Mouse (Mus musculus) G1E (cell line): Measurements from ENCODE around the gene Erp29. TPM values are rescaled to one million over a fixed set of nuclear protein-coding genes. Genes with fewer than 3 reads are reported as not detected.

Experiments used
- ATAC-seq: 2 replicates; pipeline ENCODE4 v1.8.0; 2016; ENCODE audit warnings: mild to moderate bottlenecking; ENCODE audit not compliant: insufficient number of reproducible peaks, poor library complexity, low FRiP score, severe bottlenecking; ENCODE audit errors: extremely low read depth
- DNase-seq: peaks from one replicate; pipeline ENCODE4 v3.0.0; 2012; ENCODE audit warnings: low spot score
- H3K27me3 ChIP-seq: 2 replicates; pipeline ENCODE4 v1.6.1; 2012; ENCODE audit warnings: mild to moderate bottlenecking, low read length, inconsistent platforms; ENCODE audit not compliant: insufficient read depth
- H3K36me3 ChIP-seq: replicated peaks from 2 replicates; pipeline ENCODE3; 2012; ENCODE audit warnings: mild to moderate bottlenecking, inconsistent platforms
- H3K4me1 ChIP-seq: 2 replicates; pipeline ENCODE4 v1.6.1; 2012; ENCODE audit warnings: low read depth, low read length, inconsistent platforms, mixed read lengths; ENCODE audit not compliant: insufficient read depth
- H3K4me3 ChIP-seq: 2 replicates; pipeline ENCODE4 v1.5.1; 2012; ENCODE audit warnings: low read depth, mild to moderate bottlenecking, inconsistent platforms, low read length, moderate library complexity, mixed read lengths
- H3K9me3 ChIP-seq: replicated peaks from 2 replicates; pipeline ENCODE4 v1.6.1; 2012; ENCODE audit warnings: inconsistent platforms
- CTCF ChIP-seq: IDR thresholded peaks from 2 replicates; pipeline ENCODE4 v1.5.1; 2012; ENCODE audit warnings: low read depth, low read length, inconsistent platforms, mixed read lengths
- GATA1 ChIP-seq: IDR thresholded peaks from 2 replicates; pipeline ENCODE4 v1.6.1; 2012; ENCODE audit warnings: borderline replicate concordance, low read length, inconsistent platforms, mixed read lengths
- GATA2 ChIP-seq: IDR thresholded peaks from 2 replicates; pipeline ENCODE4 v1.6.1; 2012; ENCODE audit warnings: low read depth, low read length, inconsistent platforms, borderline replicate concordance
- POLR2AphosphoS5 ChIP-seq: IDR thresholded peaks from 2 replicates; pipeline ENCODE4 v1.6.1; 2012; ENCODE audit warnings: low read depth, low read length, inconsistent platforms; ENCODE audit not compliant: insufficient replicate concordance
- TAL1 ChIP-seq: conservative IDR thresholded peaks from 2 replicates; pipeline ENCODE4 v1.6.1; 2012; ENCODE audit warnings: low read depth, low read length, inconsistent platforms, mixed read lengths
- polyA plus RNA-seq: library from polyadenylated mRNA; stranded (reverse); fragments of >175 nt; gene quantifications from 2 replicates; pipeline ENCODE4 v1.2.3, GENCODE M21; 2012
- total RNA-seq, 2 experiments: library from RNA; stranded (forward) in 1 of 2; stranded (reverse) in 1 of 2; fragments of 200-1000 nt in 1 of 2; fragments of >200 nt in 1 of 2; fragmentation: Nextera tagmentation in 1 of 2; gene quantifications; 2 replicates each; pipeline ENCODE4 v1.2.3; 2014 to 2017

Erp29 gene
- total and polyA plus RNA-seq, 3 experiments, result 58.8 to 344 (median 167) TPM

DNA sequence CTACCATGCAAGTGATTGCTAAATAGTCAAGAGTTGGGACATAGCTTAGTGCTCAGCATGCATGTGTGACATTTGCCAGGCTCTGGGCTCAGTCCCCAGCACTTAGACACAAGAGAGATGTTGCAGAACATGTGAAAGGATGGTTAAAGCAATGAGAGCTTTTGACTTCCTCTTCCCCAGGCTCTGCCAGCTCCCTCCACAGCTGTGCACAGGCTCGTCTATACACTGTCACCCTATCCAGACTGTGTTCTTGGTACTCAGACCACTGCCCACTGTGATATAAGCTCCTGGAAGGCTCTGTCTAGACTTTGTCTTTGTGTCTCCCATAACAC, 9.8 kb upstream of the Erp29 start:
- no peak for DNase-seq
- no peak for ATAC-seq
- Histone ChIP-seq H3K36me3 (peaks cover 2% of the 10 kb centered on the region), H3K4me1 (peaks cover 38% of the 10 kb centered on the region), H3K4me3 (no peak overlapping the region), H3K9me3 (peaks cover 8% of the 10 kb centered on the region), H3K27me3 (no peaks in the 10 kb centered on the region; the same call in 1 of the 2 replicates)
- TF ChIP-seq CTCF (no peak), GATA2 (no peak), GATA1 (no peak), POLR2AphosphoS5 (no peak), TAL1 (no peak)

DNA sequence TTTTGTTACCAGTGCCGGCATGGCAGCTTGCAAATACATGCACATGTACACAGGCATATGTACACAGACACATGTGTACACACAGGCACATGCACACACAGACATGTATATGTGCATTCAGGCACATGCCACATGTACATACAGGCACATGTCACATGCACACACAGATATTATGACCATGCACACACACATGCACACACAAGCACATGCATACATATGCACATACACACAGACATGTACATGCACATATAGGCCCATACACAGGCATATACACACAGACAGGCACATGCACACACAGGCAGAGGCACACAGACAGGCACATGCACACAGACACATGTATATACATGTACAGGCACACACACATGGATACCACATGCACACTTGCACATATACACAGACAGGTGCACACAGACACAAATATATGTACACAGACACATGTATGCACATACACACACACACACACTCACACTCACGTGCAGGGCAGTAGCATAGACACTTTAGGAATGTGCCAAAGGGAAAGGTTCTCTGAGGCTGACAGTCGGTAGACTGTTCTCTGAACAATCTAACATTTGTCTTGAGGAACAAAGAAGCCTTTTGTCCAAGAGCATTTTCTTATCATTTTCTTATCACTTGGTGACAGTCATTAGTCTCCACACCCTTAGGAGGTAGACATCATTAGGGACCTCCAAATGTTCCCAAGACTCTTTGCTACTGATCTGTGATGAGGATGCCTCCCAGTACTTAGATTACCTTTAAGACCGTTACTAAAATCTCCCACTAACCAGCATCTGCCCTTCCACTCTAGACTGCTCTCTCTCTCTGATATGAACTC, 9.2 kb upstream of the Erp29 start:
- no peak for TF ChIP-seq POLR2AphosphoS5
- TF ChIP-seq GATA2, result no peak
- no peak for TF ChIP-seq GATA1
- no peak for TF ChIP-seq TAL1
- TF ChIP-seq CTCF, result no peak
- ATAC-seq, result peak; percentile 54
- DNase-seq, result no peak
- peaks cover 2% of the 10 kb centered on the region for H3K36me3 ChIP-seq
- peaks cover 37% of the 10 kb centered on the region for H3K4me1 ChIP-seq
- H3K4me3 ChIP-seq, result no peak overlapping the region
- H3K9me3 ChIP-seq, result peaks cover 8% of the 10 kb centered on the region
- no peaks in the 10 kb centered on the region; the same call in 1 of the 2 replicates for H3K27me3 ChIP-seq

- ATAC-seq, result no peak
- peaks cover 28% of the 10 kb centered on the region for H3K36me3 ChIP-seq
- H3K4me1 ChIP-seq, result peaks cover 50% of the 10 kb centered on the region
- peaks cover 8% of the 10 kb centered on the region for H3K9me3 ChIP-seq
- H3K4me3 ChIP-seq, result no peak overlapping the region; the same call in 1 of the 2 replicates
- no peak for DNase-seq
- no peaks in the 10 kb centered on the region; the same call in 1 of the 2 replicates for H3K27me3 ChIP-seq
- TF ChIP-seq TAL1 (no peak), POLR2AphosphoS5 (no peak), GATA1 (no peak), GATA2 (no peak), CTCF (no peak)
Measured at GRCm38 (mm10) chr5:121455510-121456265, 3.4 kb upstream of the Erp29 start.

- H3K4me3 ChIP-seq, result no peak overlapping the region
- peaks cover 60% of the 10 kb centered on the region for H3K4me1 ChIP-seq
- TF ChIP-seq TAL1, result no peak
- TF ChIP-seq CTCF, result no peak
- TF ChIP-seq POLR2AphosphoS5, result no peak
- TF ChIP-seq GATA2, result no peak
- TF ChIP-seq GATA1, result no peak
Measured at GRCm38 (mm10) chr5:121454503-121454782, 2.1 kb upstream of the Erp29 start.

GRCm38 (mm10) chr5:121453743-121454502, 1.6 kb upstream of the Erp29 start:
- H3K4me3 ChIP-seq, result no peak overlapping the region; the same call in 1 of the 2 replicates

More at GRCm38 (mm10) chr5:121454503-121454782, 2.1 kb upstream of the Erp29 start:
- Histone ChIP-seq H3K36me3 (peaks cover 38% of the 10 kb centered on the region), H3K9me3 (no peaks in the 10 kb centered on the region), H3K27me3 (no peaks in the 10 kb centered on the region)
- DNase-seq (no peak), ATAC-seq (no peak)

More at GRCm38 (mm10) chr5:121453743-121454502, 1.6 kb upstream of the Erp29 start:
- Histone ChIP-seq H3K9me3 (no peaks in the 10 kb centered on the region), H3K4me1 (peaks cover 65% of the 10 kb centered on the region), H3K27me3 (no peaks in the 10 kb centered on the region), H3K36me3 (peaks cover 43% of the 10 kb centered on the region)
- DNase-seq (no peak), ATAC-seq (no peak)
- TF ChIP-seq TAL1, result no peak
- no peak for TF ChIP-seq CTCF
- TF ChIP-seq GATA2, result no peak
- no peak for TF ChIP-seq GATA1
- no peak for TF ChIP-seq POLR2AphosphoS5
